Mouse (Mus musculus): ENCODE measurements around the gene Arsb.
"Not testable (repeated sequence)": the region's sequence is repeated elsewhere in the genome, so short reads cannot be mapped to it uniquely, and the experiment has no call there.

The Arsb gene

GRCm38 (mm10) chr13:93924735-93925432 lies 153.5 kb downstream of the Arsb start:
- no peak for DNase-seq

DNA sequence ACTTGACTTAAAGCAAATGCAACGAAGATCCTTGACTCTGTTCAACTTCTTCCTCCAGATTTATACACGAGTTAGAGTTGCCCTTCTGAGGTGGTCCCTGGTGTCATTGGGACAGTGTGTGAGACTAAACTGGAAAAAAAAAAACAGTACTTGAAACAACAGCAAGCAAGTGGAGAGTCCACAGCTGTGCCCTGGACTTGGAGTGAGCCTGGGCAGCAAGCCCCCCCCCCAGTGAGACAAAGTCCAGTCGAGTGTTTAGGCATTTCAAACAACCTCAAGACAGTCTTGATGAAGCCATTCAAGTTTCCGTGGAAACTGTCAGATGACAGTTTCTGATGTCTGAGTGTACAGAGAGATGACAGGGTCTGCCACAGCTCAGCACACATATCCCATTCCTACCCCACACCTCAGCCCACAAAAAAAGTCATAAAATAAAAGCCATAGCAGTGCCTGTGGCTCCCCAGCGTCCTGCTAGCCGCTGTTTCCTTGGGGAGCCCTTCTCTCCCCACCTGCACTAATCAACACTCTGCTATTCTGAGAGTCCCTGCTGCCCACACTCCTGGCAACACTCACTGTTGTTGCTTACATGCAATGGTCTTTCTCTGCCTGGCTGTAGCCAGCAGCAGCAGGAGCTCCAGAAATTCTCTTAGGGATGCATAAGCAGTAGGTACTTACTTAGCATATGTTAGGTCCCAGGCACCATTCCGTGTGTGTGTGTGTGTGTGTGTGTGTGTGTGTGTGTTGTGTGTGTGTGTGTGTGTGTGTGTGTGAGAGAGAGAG lies 159.3 kb downstream of the Arsb start:
- peak; percentile 46 for DNase-seq

- peak; percentile 86 for DNase-seq
These were observed 165.0 kb downstream of the Arsb start for GRCm38 (mm10) chr13:93936455-93936854.

DNA sequence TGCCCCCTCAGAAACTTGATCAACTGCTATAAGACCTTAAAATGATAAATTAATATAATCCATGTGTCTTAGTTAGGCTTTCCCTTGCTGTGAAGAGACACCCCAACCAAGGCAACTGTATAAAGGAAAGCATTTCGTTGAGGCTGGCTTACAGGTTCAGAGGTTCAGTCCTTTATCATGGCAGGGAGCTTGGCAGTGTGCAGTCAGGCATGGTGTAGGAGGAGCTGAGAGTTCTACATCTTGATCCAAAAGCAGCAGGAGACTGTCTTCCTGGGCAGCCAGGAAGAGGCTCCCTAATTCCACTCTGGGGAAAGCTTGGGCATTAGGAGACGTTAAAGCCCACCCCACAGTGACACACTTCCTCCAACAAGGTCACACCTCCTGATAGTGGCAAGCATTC lies 166.7 kb downstream of the Arsb start:
- no peak for DNase-seq

- peak; percentile 68 for DNase-seq
These were observed 168.1 kb downstream of the Arsb start for GRCm38 (mm10) chr13:93939363-93940127.

DNA sequence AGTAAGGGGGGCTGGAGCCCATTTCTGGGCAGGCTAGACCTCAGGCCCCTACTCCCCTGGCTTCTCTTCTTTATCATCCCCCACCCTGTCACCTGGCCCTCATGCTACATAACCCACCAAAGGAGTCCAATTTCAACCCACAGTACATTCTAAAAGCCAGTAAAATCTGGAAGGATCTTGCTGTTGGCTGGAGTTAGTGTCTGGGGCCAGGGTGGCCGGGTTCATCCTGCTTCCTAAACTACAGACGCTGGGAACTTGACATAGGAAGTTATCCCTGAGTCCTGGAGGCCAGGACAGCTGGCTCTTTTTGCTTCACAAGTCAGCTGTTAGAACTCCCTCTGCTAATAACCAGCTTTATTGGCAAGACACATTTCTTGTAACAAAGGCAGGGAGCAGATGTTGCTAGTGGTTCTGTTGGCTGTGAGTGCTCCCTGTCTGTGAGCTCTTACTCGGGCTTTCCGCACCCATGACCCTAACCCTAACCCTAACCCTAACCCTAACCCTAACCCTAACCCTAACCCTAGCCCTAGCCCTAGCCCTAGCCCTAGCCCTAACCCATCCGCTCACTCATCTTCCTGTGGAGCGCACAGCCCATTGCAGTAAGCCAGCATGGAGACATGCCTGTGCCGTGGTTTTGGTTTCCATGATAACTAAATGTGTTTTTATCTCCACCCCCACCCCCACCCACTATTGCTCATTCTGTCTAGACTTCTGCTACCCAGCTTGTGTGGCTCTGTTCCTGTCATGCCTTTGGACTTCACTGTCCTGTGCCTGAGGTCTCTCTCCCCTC lies 169.5 kb downstream of the Arsb start:
- DNase-seq = peak; percentile 70

GRCm38 (mm10) chr13:93950996-93951395 lies 179.6 kb downstream of the Arsb start:
- DNase-seq = peak; percentile 70

DNA sequence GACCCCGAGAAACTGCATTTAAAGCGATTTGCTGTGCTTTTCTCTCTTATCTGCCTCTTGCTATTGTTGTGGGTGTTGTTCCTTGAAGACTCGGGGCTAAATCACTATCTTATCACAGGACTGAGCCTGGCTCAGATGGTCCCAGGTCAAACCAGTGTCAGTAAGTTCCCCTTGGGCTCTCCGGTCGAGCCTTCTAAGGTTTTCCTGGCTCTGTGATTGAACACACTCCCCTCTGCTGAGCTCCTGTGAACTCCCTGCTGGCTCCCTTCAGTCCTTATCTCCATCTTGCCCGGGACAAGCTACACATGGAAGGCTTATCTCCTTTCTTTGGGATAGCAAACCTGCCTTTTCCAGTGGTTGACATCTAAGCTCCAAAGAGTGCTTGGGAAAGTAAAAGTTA lies 180.1 kb downstream of the Arsb start:
- no peak for DNase-seq

DNA sequence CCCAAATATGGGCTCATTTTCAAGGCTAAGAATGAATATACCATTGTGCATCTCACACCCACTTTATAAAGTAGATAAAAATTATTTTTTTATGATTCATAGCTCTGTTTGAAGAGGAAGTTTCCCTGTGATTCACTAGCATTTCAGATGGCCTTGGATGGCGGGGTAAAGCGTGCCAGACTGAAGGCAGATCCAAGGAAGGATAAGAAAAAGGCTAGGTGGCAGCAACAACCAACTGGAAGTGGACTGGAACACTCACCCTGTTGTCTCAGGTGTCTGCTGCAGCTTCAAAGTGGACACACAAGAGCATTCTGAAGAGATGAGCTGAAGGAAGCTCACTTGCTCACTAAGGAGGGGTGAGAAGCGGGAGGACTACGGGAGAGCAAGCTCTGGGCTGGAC lies 181.0 kb downstream of the Arsb start:
- no peak for DNase-seq

DNA sequence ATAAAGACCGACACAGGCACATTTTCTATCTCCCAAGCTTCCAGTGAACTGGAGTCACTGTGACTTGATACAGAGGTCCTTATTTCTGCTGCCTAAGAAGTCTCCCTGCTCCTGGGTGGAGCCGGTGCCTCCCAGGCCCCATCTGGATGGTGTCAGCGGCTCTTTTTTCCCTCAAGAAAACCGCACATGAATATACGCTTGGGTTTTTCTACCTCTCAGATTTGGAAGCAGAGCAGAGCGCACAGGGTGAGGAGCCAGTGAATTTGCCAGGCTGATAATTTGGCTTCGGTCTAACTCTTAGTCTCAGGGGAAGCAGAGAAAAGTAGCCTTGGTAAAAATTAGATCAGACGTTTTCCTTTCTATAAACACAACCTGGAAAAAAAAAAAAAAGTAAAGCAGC lies 186.5 kb downstream of the Arsb start:
- no peak for DNase-seq

DNA sequence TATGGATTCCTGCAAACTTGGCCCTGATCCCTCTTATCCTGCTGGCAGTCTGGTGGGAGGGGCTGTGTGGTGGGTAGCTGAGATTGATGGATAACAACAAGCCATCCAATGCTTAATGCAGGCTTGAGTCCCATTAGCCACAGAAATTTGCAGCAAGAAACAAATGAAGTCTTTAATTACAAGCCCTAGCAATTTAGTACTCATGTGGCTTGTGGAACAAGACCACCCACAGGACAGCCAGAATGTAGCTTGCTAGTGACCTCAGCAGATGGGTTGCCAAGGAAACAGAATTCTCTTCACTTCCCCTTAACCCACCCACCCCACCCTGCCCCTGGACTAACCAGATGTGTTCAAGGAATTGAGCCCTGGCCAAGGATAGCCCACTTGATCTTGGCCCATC lies 194.8 kb downstream of the Arsb start:
- DNase-seq = no peak

GRCm38 (mm10) chr13:93967138-93967537 lies 195.7 kb downstream of the Arsb start:
- DNase-seq = peak; percentile 15

DNA sequence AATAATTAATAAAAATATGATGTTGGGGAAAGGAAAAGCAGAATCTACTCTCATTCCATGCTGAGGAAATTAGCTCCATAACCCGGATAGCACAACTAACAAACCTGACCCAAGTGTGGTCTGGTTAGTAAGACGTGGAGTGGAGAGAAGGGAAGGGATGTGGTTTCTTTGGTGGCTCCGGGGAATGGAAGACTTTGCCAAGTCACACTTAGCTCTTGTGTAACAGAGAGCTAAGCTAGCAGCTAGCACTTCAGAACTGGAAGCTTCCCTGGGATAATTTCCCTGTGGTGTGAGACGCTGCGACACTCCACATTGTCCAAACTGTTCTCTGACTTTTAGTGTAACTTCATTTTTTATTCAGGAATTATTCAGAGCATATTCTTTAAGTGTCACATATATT lies 198.7 kb downstream of the Arsb start:
- no peak for DNase-seq

- no peak for DNase-seq
These were observed 201.0 kb downstream of the Arsb start for GRCm38 (mm10) chr13:93972423-93972822.

DNA sequence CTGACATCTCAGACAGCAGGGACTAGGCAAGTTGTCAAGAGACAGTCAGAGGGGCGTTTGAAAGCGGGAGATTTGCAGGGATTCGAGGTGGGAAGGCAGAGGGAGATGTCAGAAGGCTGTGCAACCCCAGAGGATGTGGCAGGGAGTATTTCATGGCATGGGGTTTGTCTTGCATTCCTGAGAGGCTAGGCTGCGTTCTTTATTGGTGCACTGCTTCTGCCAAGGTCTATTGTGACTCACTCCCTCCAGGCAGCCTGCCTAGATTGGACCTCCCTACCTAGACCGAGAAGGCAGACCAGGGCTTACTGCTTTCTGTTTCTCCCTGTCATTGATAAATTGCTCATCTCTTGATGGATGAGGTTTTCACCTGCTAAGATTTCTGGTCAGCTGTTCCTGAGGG lies 204.2 kb downstream of the Arsb start:
- DNase-seq = no peak

- no peak for DNase-seq
These were observed 205.6 kb downstream of the Arsb start for GRCm38 (mm10) chr13:93976897-93977530.

GRCm38 (mm10) chr13:93978703-93979495 lies 207.5 kb downstream of the Arsb start:
- peak; percentile 18 for DNase-seq

GRCm38 (mm10) chr13:93979754-93980153 lies 208.3 kb downstream of the Arsb start:
- DNase-seq = no peak

DNA sequence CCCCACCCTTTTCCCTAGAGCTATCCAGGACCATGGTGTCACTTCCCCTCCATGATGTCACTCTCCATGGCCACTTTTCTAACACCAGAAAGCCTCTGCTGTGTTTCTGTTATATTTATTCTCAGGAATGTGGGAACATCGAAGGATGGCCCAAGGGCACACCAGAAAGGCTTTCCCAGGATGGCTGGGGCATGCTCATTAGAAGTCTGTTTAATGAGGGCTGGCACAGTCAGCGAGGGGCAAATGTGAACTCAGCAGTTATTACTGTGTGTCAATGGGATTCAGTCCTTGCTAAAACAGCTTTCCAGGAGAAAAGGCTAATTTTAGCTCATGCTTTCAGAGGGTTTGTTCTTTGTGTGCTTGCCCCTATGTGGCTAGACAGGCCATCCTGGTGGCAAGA lies 213.1 kb downstream of the Arsb start:
- no peak for DNase-seq

DNA sequence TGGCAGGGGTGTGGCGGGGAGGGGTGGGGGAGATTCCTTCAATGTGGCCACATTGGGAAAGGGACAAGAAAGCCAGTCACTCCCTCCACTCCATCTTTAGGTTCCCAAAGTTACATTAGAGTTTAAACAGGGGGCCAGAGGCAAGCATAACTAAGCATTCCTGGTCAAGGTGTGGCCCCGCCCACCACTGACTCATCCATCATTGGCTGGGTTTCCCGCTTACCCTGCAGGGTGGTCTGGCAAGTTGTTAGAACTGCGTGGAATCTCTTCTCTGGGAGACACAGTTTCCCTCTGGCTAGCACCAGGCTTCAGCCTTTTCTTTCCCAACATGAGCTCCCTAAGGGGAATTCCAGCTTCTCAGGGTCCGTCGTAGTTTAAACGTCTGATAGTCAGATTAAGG lies 213.8 kb downstream of the Arsb start:
- no peak for DNase-seq

DNA sequence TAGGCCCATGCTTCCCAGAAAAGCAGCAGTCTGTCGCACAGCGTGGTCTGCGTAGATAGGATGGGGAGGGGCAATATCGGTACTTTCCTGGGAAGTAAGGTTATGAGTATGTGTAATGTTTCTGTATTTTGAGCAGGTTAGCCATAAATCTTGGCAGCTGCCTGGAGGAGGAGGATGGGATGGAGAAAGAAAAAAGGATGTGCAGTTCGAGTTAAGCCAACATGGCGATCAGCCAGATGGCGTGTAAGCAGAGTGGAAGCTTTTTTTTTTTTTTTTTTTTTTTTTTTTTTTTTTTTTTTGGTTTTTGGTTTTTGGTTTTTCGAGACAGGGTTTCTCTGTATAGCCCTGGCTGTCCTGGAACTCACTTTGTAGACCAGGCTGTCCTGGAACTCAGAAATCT lies 214.3 kb downstream of the Arsb start:
- not testable (repeated sequence) for DNase-seq

- no peak for DNase-seq
These were observed 216.2 kb downstream of the Arsb start for GRCm38 (mm10) chr13:93987611-93988010.
